Mouse (Mus musculus) left cerebral cortex, postnatal 14 days (tissue): ENCODE data around the gene Gipc2. TPM values are rescaled to one million over a fixed set of nuclear protein-coding genes. Genes with fewer than 3 reads are reported as not detected.
A peak's percentile ranks its signal among the peaks of the same experiment; 100 is the strongest.

Experiments used
- DNase-seq, 2 experiments: peaks; one replicate each; pipeline ENCODE4 v3.0.0; 2021 to 2022; ENCODE audit warnings: low spot score in 2 of 2, mixed read lengths in 1 of 2
- intact Hi-C: fragments of 180-260 bp; cut with DNase I; formaldehyde crosslinking; loops from one replicate; pipeline ENCODE4 v1.15.1; 2025
- total RNA-seq, 2 experiments: library from RNA; stranded (reverse); gene quantifications; 2 replicates each; pipeline ENCODE4 v1.2.3; 2021

Gipc2 gene
- total RNA-seq, 2 experiments from 2014 or later: 3.1 to 4.1 TPM

DNA sequence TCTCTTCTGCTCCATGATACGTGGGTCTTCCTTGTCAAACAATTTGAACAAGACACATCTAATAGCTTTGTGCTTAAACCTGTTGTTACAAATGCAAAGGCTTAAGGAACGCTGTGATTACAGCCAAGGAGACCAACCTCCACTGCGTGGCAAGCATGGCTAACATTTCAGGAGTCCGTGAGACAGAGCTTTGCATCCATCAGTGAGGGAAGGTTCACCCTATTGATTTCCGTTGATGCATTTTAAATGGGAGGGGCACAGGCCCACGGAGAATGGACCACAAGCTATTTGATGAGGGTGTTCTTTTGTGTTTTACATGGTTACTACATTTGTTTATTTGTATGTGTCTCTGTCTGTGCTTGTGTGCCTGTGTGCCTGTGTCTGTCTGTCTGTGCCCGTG, 37.4 kb downstream of the Gipc2 start:
- intact Hi-C loops: no loop called here
- no peak for DNase-seq

DNA sequence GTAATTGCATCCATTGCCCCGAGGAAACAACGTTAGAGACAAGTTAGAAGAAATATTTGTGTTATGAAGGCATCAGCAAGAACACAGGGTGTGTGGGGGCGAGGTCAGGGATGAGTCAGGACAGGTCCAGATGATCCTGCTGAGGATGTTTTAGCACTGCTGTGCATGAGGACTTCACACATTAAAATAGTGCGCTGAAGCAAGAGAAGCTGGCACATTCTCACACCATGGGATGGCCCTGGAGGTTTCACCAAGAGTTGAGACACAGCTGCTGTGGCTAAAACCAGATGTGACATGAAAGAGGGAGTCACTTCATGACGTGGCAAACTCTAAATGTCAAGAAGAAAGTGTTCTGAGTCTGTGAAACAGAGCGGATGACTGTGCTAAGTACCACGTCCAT, 38.9 kb downstream of the Gipc2 start:
- intact Hi-C loops: no loop called here

DNA sequence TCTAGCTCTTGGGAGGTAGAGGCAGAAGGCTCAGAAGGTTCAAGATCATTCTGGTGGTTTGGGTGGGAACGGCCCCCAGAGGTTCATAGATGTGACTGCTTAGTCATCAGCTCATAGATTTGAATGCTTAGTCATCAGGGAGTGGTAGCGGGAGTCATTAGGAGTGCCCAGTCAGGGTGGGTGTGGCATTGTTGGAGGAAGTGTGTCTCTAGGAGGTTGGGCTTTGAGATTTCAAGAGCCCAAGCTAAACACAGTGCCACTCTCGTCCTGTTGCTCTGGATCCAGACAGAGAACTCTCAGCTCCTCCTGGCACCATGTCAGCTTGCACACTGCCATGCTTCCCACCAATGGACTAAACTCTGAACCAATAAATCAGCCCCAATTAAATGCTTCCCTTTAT, 43.3 kb downstream of the Gipc2 start:
- intact Hi-C loops: no loop called here

More for the DNA sequence above, 38.9 kb downstream of the Gipc2 start:
- DNase-seq: no peak

GRCm38 (mm10) chr3:152122101-152122500, 43.9 kb downstream of the Gipc2 start:
- no peak for DNase-seq
- intact Hi-C loops: no loop called here

More for the DNA sequence above, 43.3 kb downstream of the Gipc2 start:
- DNase-seq: no peak

DNA sequence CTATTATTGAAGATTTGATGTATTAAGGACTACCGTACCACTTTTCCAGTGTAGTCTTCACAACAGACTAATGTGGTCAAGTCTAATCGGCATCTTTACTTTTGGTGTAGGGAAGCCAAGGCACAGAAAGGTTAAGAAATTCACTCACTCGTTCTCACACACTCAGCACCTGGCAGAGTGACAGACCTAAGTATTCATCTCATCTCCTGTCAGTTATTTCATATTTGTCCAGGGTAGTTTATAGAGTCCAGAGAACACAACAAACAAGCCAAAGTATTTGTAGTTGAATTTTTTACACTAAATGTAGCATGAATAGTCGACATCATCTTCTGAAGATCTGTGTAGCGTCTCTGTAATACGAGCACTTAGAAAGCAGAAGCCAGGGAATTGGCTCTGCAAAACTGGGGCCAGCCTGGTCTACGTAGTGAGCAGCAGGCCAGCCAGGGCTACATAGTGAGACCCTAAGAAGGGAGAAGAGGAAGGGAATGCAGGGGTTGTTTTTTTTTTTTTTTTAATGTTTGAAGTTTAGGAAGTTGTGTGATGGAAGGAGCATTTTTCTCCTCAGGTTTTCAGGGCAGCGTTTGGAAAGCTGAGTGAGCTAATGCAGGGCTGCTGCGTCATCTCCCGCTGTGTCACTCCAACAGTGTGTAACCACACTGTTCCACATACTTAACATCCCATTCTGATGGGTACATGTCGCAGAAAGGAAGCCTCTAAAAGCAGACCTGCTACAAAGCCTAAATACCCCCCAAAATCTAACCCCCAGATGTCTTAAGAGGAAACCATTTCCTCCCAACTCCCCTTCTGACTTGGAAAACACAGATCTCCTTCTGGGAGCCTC, 44.6 kb downstream of the Gipc2 start:
- intact Hi-C loops: no loop called here
- no peak for DNase-seq

GRCm38 (mm10) chr3:152119987-152120386, 46.0 kb downstream of the Gipc2 start:
- DNase-seq: no peak
- intact Hi-C loops: no loop called here

DNA sequence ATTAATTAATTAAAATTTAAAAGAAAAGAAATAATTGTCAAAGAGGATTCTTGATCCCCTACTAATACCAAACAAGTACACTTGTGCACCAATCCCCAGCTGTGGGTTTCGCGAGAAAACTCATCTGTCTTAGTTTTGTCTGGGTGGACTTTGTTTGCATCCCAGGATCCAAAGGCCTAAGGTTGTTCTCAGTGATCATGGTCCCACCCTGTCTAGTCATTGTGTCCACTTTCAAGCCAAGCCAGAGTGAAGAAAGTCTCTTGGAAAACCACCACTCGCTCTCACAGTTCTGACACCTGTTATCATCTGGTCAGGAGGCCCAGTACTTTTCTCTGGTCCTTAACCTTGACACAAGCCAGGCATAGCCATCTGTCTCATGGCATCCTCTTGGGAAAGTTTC, 48.1 kb downstream of the Gipc2 start:
- intact Hi-C loops: no loop called here
- no peak for DNase-seq

DNA sequence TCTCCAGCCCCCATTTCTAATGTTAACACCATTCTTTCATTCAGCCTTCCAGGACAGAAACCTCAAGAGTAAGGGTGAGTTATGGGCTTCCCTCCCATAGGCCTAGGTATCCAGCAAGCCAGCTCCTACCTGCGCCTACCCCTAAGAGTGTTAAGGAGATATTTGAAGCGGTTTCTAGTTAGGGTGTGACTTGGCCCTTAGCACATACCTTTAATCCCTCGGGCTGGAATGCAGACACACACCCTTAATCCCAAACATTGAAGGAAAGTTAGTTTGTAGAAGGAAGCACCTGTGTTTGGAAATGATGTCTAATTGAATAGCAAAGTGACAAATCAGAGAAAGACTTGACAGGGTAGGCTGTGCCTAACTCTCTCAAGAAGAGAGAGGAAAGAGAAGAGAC, 49.9 kb downstream of the Gipc2 start:
- intact Hi-C loops: no loop called here
- no peak for DNase-seq

DNA sequence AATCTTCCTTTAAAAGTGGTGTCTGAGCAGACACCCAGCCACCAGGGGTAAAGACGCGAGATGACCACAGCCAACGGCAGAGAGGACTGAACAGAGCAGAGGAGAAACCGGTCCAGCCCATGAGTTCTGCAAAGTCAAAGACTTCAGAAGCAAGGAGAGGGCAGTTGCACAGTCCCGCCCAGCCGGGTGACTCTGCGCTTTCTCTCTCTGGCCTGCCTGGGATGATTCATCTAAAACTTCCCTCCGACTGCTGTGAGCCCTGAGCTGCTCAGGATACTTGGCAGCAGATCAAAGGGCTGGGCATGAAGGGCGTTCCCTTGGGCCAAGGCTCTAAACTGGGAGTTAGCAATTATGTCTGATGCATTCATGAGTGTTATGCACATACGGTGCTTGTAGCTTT, 51.2 kb downstream of the Gipc2 start:
- no peak for DNase-seq
- intact Hi-C loops: loop anchor here (5.0 kb wide), 2 partner anchors 98 to 113 kb away; partner anchors contain the start of genes Dnajb4 and Fubp1

- DNase-seq: no peak
- intact Hi-C loops: loop anchor here (5.0 kb wide), 2 partner anchors 98 to 113 kb away; partner anchors contain the start of genes Dnajb4 and Fubp1
Measured at GRCm38 (mm10) chr3:152114222-152114621, 51.8 kb downstream of the Gipc2 start.

- intact Hi-C loops: loop anchor here (5.0 kb wide), 2 partner anchors 99 to 114 kb away; partner anchors contain the start of genes Dnajb4 and Fubp1
- DNase-seq: no peak
Measured at GRCm38 (mm10) chr3:152113496-152113895, 52.5 kb downstream of the Gipc2 start.

DNA sequence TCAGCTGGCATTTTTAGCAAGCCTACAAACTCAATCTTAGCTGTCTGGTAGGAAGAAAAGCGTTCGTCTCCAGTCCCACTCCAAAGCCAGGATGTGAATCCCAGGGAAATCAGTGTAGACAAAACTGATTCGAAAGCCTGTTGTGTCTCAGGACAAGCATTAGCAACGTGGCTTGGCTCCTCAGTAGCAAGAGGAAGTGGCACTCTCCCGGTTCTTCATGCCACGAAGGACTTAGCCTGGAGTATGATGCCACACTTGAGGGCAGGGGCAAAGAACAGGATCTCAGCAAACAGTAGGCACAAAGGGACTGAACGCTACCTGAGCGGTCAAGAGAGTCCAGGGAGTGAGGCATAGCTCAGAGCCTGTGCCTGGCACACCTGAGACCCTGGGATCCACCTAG, 53.4 kb downstream of the Gipc2 start:
- intact Hi-C loops: loop anchor here (5.0 kb wide), 2 partner anchors 100 to 115 kb away; partner anchors contain the start of genes Dnajb4 and Fubp1

GRCm38 (mm10) chr3:152111482-152111881, 54.5 kb downstream of the Gipc2 start:
- DNase-seq: no peak
- intact Hi-C loops: loop anchor here (5.0 kb wide), 2 partner anchors 101 to 116 kb away; partner anchors contain the start of genes Dnajb4 and Fubp1

More for the DNA sequence above, 53.4 kb downstream of the Gipc2 start:
- DNase-seq: no peak

DNA sequence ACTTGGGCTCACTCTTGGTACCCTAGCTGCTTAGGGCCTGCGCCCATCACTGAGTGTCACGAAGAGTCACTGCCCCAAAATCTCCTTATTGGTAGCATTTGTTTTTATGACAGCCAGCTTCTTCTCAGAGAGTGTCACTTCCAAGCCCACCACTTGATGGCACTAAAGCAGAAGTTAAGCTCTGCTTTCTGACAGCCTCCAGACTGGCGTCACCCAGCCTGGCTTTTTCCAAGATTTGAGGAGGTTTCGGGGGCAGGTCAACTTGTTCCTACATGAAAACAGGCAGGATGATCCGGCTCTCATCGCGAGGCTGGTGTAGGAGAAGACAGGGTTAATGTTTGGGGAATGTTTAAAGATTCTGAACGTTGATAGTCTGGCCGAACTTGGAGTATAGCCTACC, 54.9 kb downstream of the Gipc2 start:
- DNase-seq: peak; percentile 88 to 89
- intact Hi-C loops: loop anchor here (5.0 kb wide), 2 partner anchors 101 to 116 kb away; partner anchors contain the start of genes Dnajb4 and Fubp1

- no peak for DNase-seq
- intact Hi-C loops: loop anchor here (5.0 kb wide), 1 partner anchor 83 kb away; no protein-coding TSS in a partner anchor
Measured at GRCm38 (mm10) chr3:152109260-152109587, 56.8 kb downstream of the Gipc2 start.

DNA sequence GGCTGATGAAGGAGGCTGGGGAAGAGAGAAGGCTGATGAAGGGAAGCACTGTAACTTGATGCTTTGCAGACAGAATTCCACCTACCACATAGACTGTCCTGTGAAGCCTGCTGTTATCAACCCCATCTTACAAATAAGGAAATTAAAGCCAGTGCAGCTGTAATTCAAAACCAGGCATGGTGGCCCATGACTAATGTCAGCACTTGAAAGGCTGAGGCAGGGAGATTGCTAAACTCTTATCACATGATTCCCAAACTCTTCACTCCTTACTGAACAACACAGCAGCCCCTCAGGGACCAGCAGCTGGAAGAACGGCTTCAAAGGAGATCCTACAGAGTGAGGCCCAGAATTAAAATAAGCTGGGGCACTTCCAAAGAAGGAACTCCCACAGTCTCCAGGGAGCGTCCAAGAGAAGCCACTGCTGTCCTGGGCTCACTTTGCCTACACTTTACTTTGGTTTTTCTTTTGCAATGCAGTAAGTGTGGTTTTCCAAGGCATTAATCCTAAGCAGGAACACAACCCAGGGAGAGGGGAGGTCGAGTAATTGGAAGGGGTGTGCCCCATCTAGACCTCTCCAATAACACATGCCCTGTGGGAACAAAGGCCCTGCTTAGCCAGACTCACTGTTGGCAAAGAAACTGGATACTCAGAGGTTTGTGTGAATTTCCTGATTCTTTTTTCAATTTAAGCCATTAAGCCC, 57.3 kb downstream of the Gipc2 start:
- intact Hi-C loops: loop anchor here (5.0 kb wide), 1 partner anchor 84 kb away; no protein-coding TSS in a partner anchor
- no peak for DNase-seq

GRCm38 (mm10) chr3:152108003-152108395, 58.0 kb downstream of the Gipc2 start:
- DNase-seq: no peak

GRCm38 (mm10) chr3:152107149-152108002, 58.7 kb downstream of the Gipc2 start:
- no peak for DNase-seq
- intact Hi-C loops: loop anchor here (5.0 kb wide), 1 partner anchor 85 kb away; no protein-coding TSS in a partner anchor

More at GRCm38 (mm10) chr3:152108003-152108395, 58.0 kb downstream of the Gipc2 start:
- intact Hi-C loops: loop anchor here (5.0 kb wide), 1 partner anchor 84 kb away; no protein-coding TSS in a partner anchor
